Mouse (Mus musculus) lung, postnatal 0 days (tissue): ENCODE measurements around the gene Rbm28.

Experiments
- CTCF ChIP-seq: IDR thresholded peaks from 2 replicates; pipeline ENCODE4 v1.5.1; 2016; ENCODE audit warnings: antibody characterized with exemption, mild to moderate bottlenecking
- EP300 ChIP-seq: IDR thresholded peaks from 2 replicates; pipeline ENCODE4 v1.6.1; 2016; ENCODE audit warnings: antibody characterized with exemption, mild to moderate bottlenecking, control low read depth

DNA sequence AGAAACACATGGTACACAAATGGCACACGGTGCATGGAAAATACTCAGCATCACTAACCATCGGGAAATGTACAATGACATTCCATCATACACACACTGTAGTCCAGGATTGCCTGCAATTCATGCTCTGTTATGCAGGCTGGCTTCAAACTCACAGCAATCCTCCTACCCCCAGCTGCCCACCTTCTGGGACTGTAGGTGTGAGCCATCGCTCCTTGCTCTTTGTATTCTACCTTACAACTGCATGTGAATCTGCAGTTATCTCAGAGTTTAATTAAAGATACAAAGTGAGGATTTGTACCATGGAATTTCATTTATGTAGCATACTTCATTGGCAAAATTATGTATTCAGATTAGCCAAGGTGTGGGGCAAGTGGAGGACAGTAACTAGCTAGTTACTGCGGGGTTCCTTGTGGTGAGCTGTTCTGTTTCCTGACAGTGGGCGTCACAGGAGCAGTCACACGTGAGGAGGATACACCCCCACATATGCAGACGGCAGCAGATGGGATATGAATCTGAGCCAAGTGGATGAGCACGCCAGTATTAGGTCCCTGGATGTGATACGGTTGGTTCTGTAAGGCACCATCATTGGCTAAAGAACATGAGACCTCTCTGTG lies 63.5 kb downstream of the Rbm28 start:
- TF ChIP-seq CTCF (no peak), EP300 (no peak)
